Mouse (Mus musculus): ENCODE data around the gene Rsph3a.

DNA sequence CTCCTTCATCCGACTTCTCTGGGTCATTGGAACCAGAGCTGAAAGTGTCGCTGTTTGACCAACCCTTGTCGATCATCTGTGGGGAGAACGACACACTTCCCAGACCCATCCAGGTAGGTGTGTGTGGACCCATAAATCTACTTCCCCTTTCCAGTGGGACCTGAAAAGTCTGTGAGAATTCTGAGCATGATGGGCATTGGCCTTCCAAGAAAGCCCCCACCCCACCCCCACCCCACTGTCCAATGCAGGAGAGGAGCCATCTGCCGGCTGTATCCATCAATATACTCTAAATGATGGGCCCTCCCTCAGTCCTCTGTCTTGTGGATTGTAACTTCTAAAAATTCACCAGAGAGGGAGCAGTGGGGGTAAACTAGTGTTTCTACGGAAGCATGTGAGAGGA lies 16.8 kb upstream of the Rsph3a start:
- no peak for TF ChIP-seq POLR2A (IDR thresholded peaks at IDR 0.05; ENCODE audit: borderline replicate concordance, extremely low read depth, low read depth, low read length)
- TF ChIP-seq CTCF (IDR thresholded peaks at IDR 0.05; ENCODE audit: insufficient read depth, low read length): no peak
